Mouse (Mus musculus): ENCODE data around the gene Slc26a11.
A peak's percentile ranks its signal among the peaks of the same experiment; 100 is the strongest.
"Not testable (repeated sequence)": the region's sequence is repeated elsewhere in the genome, so short reads cannot be mapped to it uniquely, and the experiment has no call there.

The Slc26a11 gene

DNA sequence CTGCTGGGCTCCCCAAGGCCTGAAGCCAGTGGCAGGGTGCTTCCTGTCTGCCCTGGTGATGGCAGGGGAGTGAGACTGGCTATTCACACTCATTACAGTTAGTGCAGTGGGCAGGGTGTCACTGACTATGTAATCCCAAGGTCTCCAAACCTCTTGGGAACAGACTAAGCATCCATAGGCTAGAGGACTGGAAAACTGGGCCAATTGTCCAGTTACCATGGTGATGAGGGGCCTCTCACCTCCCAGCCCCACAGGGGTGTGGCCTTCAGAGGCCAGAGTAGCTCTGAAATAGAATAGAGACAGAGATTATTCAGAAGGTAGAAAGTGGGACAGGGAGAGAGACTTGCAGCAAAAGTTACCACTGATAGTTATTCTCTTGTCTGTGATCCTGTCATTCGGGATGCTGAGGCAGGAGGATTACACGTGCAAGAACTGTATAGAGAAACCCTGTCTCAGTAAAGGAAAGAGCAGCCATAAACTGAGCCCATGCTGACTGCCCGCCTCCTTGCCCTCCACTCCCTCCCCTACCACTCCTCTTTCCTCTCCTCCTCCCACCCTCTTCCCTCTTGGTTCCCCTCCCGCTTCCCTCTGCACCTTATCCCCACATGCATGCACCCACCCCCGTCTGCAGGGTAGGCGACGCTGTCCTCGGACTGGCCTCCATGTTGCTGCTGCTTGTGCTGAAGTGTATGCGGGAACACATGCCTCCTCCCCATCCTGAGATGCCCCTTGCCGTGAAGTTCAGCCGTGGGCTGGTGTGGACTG, 7.6 kb downstream of the Slc26a11 start:
- DNase-seq (ENCODE audit: low spot score in 2 of 2), result no peak

DNA sequence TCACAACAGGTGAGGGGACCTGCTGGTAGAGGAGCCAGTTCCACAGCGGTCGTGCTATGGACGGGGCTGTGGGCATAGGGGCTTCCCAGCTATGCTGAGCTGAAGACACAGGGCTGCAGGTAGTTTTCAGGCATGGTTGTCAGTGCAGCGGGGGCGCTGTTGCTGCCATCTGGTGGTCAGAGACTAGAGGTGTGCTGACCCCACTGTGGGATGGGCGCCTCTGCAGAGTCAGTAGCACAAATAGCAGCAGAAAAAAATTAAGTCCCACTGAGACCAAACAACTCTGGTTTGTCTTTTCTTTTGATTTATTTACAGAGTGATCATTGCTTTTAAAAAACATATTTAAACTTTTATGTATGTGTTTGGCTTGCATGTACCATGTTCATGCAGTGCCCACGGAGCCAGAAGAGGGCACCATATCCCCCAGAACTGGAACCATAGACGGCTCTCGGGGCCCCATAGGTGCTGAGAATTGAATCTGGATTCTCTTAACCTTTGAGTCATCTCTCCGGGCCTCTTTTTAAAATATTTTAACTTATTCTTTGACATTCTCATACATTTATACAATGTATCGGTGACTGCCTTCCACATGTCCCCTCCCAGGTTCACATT, 8.3 kb downstream of the Slc26a11 start:
- peak; percentile 69 to 79 for DNase-seq (ENCODE audit: low spot score in 2 of 2)

DNA sequence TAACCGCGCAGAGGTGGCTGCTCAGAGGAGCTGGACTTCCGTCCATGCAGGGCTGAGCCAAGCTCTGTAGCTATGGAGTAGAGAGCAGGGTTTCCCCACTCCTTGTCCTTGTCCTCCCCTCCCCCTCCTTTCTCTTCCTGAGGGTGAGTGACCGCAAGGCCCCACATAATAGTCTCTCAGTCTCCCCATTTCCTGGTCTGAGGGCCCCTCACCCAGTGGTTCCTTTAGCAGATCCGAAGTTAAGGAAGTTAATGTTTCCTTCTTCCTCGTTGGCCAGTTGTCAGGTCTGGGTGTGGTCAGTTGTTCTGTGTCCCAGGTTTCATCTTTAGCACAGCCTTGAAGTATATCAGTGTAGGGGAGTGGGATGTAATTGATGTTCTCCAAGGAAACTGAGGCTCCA, 20.1 kb downstream of the Slc26a11 start:
- no peak for DNase-seq (ENCODE audit: low spot score in 2 of 2)

DNA sequence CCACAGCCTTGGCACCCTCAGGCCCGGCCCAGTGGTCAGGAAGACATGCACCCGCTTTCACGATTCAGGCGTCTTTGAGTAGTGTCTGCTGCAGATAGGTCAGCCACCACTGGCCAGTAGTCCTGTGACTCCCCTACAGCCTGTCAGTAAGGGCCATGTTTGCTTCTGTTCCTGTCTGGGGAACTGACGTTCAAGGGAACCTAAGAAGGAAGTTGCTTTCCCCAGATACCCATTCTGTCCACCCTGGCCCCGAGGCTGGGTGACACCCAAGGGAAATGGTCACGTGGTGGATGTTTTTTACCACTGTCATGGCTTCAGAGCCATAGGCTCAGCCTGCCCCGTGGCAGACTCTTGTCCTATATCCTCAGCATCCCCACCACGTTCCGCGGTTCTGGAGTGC, 22.0 kb downstream of the Slc26a11 start:
- DNase-seq (ENCODE audit: low spot score in 2 of 2), result no peak

DNA sequence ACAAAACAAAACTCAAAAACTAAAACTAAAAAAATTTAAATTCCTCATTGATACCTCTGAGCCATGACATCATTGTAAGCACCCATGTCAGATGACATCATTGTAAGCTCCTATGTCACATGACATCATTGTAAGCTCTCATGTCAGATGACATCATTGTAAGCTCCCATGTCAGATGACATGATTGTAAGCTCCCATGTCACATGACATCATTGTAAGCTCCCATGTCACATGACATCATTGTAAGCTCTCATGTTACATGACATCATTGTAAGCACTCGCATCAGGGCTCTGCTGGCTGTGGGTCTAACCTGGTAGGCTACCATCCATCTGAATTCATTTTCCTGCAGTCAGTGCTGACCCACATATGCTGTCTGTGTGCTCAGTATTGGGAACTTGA, 23.2 kb downstream of the Slc26a11 start:
- no peak for DNase-seq (ENCODE audit: low spot score in 2 of 2)

DNA sequence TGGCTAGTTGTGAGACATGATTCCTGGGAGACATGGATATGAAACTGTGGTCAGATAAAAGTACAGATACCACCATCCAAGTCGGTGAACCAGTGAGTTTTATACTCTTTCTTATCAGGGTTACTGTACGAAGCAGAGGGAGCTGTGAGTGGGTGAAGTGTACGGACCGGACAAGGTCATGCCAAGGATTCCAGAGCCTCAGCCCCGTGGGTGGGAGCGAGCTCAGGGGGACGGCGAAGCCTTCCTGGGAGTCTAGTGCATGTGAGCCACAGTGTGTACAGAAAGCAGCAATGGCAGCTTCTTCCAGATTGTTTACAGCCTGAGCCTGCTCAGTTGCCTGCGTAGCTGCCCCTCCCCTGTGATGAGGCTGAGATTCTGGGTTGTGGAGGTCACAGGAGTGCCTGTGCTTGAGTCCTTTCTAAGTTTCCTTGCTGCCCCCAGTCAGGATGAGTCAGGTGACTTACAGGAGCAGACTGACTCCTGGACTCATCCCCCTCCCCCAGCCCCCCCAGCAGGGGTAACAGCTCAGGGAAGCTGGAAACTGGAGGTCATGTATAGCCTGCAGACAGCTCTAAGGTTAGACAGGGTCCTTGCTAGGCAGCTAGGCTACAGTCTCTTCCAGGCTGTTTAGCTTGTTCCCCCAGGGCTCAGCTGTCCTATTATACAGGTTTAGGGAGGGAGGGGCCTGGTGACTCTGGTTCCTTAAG, 26.4 kb downstream of the Slc26a11 start:
- no peak for DNase-seq (ENCODE audit: low spot score in 2 of 2)

DNA sequence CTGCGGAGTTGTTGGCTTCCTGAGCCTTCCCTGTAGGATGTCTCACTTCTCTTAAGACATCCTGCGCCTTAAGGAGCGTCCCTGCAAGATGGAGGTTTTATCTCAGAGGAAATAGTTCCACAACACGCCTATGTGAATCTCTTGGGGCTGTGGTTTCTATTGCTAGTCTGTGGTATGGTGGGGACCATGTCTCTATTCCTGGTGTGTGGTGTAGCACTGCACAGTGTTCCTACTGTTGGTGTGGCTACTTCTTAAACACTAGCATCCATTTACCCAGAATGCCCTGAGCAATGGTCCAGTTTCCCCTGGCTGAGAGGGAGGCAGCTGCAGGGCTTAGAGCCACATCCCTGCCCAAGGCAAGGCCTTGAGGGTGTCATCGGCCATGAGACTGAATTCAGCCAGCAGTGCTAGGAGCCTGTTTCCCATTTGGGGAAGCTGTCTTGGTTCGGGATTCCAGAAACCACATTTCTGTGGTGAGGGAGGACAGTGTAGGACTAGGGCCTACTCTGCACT, 27.0 kb downstream of the Slc26a11 start:
- DNase-seq (ENCODE audit: low spot score in 2 of 2), result no peak

DNA sequence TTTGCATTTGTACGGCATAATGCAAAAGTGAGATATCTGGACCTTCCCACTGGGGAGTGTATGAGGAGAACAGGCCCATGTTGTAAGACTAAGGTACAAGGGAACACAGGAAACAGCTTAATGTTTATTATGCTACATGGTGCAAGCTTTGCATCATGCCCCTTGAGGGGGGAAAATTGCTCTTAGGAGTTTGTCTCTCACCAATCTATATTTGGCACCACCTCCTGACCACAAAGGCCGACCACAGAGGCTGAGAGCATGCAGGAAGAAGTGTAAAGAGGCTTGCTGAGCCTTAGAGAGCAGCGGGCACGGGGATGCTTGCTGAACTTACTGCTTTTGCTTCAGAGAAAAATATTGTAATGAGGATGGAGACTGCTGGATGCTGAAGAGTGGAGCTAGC, 29.5 kb downstream of the Slc26a11 start:
- DNase-seq (ENCODE audit: low spot score in 2 of 2), result no peak

DNA sequence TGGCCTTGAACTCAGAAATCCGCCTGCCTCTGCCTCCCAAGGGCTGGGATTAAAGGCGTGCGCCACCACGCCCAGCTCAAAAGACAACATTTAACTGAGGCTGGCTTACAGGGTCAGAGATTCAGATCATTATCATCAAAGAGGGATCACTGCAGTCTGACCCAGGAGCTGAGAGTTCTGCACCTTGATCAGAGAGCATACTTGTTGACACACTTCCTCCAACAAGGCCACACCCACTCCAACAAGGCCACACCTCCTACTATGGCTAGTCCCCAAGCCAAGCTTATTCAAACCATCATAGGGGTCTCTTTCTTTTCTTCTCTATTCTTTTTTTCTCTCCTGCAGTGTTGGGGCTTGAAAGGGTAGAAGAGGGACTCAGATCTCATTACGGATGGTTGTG, 30.9 kb downstream of the Slc26a11 start:
- DNase-seq (ENCODE audit: low spot score in 2 of 2), result no peak

DNA sequence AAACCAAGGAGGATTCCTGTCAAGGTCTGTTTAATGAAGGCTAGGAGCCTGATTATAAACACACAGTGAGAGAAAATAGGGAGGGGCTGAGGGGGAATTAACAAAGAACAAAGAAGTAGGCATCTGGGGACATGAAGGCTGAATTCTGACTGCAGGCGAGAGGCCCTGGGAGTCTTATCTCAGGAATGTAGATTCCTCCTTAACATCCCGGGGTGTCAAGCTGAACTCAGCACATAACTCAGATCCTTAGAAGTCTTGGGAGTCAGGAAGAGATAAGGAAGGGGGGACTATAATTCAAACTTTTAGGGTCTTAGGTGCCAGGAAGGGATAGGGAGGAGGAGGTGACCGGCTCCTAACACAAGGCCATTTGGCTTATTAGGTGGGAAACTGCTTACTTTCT, 31.9 kb downstream of the Slc26a11 start:
- not testable (repeated sequence) for DNase-seq (ENCODE audit: low spot score in 2 of 2)

DNA sequence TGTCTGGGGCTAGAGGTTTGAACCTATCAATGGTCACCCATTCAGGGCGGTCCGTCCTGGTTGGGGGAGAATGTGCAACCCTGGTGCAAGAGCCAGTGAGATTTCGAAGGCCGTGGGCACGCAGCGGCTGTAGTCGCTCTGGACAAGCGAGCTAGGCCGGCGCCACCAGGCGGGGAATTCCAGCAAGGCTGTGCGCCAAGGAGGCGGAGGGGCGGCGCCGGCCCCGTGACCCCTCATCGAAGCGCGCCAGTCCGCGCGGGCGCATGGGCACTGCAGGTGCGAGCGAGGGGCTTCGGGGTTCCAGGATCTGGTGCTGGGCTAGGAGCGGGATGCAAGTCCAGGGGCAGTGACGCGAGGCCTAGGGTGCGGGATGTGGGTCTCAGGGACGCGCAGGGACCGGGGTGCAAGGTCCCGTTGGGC, 34.5 kb downstream of the Slc26a11 start:
- peak; percentile 67 to 76 for DNase-seq (ENCODE audit: low spot score in 2 of 2)

DNA sequence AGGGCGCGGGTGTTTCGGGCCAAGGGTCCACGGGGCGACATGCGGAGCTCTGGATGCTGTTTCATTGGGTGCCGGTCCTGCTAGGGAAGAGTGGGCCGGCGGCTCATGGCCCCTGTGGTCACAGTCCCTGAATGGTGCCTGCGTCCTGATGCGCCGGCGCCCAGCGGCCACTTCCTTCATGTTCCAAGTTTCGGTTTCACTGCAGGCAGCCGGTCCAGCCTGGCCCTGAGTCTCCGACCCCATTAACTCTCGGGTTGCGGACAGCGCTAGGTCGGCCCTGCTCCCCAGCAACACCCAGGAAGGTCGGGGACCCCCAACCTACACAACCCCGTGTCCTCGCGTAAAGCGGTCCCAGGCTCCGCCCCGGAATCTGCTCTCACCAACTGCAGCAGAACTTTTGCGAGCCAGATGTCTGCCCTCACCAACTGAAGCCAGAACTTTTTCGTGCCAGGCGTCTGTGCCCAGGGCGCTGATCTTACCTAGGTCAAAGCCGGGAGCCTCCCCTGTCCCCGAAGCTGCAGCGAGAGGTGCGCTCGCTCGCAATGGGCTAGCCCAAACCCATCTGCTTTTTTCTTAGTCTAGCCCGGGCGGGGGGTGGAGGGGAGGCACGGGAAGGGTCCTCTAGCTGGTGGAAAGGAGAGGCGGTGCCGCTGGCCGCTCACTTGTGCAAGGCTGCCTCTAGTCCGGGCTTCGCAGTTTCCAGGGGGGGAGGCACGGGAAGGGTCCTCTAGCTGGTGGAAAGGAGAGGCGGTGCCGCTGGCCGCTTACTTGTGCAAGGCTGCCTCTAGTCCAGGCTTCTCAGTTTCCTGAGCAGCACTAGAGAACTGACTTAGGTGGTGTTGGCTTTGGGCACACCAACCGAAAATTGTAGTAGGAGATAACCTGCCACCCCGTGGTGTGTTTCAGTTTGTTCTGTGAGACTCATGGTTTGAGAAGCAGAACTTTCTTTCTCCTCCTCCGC, 35.2 kb downstream of the Slc26a11 start:
- DNase-seq (ENCODE audit: low spot score in 2 of 2), result peak; percentile 52 to 56

DNA sequence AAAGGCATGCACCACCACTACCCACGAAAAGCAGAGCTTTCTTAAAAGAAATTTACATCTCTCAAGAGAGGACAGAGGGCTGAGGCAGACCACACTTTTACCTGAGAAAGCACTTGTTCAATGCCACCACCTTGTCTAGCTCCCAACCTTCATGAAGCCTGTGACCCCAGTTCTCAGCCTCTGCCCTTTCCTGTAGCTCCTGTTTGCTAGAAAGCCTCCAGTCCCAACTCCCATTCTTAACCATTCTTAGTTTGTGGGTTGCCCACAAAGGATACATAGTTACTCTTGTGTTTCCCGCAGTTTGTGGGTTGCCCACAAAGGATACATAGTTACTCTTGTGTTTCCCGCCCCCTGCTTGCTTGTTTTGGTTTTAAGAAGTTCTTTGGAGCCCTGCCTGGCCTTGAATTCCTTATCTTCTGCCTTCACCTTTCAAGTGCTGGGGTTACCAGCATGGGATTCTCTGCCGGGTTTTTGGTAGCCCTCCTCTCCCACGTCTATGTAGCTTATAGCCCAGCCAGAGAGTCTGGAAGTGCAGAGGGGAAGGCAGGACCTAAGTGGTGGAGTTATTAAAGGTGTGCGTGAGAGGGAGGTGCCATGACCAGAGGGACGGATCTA, 36.1 kb downstream of the Slc26a11 start:
- no peak for DNase-seq (ENCODE audit: low spot score in 2 of 2)

DNA sequence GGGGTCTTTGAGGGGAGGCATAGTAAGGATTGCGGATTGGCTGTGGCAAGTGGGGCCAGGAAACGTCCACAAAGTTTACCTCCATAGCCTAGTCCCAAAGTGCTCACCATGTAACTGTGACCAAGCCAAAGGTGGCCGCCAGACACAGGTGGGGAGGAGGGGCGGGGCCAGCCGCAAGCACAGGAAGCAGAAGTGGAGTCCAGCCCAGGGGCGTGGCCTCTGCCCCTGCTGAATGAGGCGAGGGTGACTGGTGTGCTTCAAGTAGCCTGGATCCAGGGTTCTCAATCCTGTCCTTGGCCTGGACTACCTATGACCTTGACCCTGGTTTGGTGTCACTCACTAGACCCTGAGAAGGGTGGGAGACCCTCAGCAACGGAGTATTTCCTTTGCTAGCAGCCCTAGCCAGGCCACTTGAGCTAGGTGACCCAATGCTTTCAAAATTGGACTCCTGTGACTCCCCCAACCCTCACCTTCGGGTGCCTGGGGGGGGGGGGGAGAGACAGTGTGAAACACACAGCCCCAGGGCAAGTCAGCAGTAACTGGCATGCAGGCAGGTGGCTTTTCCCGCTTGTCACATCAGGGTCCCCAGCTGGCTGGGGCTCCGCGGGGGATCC, 36.8 kb downstream of the Slc26a11 start:
- DNase-seq (ENCODE audit: low spot score in 2 of 2), result no peak

DNA sequence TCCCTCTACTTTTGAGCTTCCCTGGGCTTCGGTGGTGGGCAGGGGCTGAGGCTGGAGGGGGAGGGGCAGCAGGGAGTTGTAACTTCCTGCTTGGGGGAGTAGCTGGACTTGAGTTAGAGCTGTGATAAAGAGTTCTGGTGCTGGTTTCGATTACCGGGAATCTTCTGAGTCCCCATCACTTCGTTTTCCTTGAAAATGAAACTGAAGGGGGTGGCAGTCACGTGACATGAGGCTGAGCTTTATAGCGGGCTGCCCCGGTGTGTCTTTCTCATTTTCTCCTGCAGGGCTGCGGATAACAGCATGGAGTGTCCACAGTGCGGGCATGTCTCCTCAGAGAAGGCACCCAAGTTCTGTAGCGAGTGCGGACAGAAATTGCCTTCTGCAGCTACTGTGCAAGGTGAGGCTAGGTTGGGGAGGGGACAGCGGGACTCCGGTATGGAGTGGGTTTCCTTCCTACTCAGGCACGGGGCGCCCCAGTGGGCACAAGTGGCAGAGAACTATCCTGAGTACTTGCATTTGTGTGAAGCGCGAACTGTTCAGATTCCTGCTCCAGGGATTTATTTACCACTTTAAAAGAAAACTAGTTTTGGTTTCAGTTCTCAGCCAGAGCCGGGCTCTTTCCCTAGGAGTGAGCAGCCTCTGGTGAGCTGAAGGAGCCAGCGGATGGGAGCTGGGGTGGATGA, 37.6 kb downstream of the Slc26a11 start, which contains the start of gene Rnf213:
Rnf213 (plus strand) TSS at position 301 of the 683 bp plus-strand sequence.
- DNase-seq (ENCODE audit: low spot score in 2 of 2), result peak; percentile 37 to 40

DNA sequence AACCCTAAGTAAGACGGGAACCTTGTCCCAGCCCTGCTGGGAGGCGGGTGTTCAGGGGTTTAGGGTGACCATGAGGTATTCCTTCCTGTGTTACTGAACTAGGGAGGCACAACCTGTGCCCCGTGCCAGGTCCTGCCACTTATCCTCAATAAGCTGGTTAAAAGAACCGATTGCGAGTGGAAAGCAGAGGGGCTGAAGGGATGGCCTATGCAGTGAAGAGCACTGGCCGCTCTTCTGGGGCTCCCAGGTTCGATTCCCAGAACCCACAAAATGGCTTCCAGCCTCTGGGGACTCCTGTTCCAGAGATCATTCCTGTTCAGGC, 38.1 kb downstream of the Slc26a11 start:
- DNase-seq (ENCODE audit: low spot score in 2 of 2), result no peak

DNA sequence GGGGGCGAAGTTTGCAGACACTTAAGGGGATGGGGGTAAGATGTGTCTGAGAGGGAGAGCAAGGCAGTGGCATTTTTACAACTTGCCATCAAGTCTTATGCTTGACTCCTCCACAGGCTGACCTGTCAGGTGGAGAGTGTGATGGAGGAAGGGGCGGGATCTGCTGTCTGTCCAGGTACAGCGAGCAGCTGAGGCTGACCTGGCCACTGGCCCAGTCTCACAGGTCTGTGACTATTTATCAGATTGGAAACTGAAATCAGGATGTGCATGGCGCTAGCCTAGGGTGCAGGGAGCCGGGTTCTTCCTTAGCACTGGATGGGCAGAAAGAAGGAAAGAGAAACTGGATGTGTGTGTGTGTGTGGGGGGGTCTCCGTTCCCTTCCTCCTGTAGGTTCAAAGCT, 38.9 kb downstream of the Slc26a11 start:
- DNase-seq (ENCODE audit: low spot score in 2 of 2), result no peak

DNA sequence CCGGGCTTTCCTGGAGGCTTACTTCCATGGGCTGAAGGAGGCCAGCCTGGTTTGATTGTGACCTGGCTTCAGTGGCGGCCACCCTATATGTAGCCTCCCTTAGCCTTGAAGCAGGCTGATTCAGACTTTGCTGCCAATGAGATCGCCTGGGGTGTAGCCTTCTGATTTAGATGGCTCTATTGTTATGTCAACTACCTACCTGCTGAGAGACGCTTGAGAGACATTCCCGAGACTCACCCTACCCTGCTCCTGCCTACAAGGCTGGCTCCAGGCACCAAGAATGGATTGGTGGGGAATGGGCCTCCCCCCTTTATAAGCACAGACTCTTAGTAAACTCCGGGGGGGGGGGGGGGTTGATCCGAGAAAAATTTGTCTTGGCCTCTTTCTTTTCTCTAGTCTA, 40.0 kb downstream of the Slc26a11 start:
- DNase-seq (ENCODE audit: low spot score in 2 of 2), result no peak

DNA sequence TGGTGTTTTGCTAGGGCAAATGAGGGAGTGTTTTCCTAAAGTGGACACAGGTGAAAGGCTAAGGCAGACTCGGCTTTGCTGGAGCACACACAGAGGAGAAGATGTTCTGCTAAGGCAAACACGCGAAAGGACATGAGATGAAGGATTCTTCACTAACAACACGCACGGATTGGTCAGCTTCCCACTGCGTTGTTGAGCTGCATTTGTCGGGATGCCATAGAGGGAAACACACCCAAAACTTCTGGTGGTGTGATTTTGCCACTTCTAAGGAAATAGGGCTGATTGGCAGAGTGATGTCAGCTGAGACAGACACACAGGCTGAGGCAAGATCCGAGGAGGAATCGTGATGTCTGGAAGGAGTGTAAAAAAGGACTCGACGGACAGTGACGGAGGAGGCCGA, 40.6 kb downstream of the Slc26a11 start:
- DNase-seq (ENCODE audit: low spot score in 2 of 2), result no peak

DNA sequence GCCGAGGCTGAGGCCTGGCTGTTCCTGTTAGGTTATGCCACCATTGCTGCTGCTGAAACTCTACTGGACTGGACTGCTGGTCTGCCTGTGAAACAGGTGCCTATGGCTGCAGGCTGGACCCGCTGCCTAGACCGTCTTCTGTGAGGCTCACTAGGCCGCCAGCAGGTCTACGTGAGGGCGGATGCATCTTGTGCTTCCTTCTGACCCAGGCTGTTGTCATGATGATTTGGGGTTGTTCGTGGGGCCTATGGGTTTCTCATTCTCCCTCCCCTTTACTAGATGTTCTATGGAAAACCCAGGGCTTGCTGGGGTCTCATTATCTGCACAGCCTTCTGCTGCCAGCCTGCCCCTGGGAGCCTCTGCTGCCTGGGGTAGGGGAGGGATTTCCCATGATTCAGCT, 41.1 kb downstream of the Slc26a11 start:
- DNase-seq (ENCODE audit: low spot score in 2 of 2), result no peak

Data from right cerebral cortex, postnatal 10 days (tissue).